Mouse (Mus musculus) Patski (cell line): ENCODE data around the gene Susd3. TPM values are rescaled to one million over a fixed set of nuclear protein-coding genes. Genes with fewer than 3 reads are reported as not detected.

Experiments used
- ATAC-seq: fragments of 100-300 bp; one replicate; pipeline ENCODE4 v1.8.0; 2021
- CTCF ChIA-PET: fragments of 350-600 bp; sonication (Branson Sonifier 250); formaldehyde crosslinking; loops from one replicate; lab custom pipeline; 2022; ENCODE audit warnings: inconsistent platforms; lab: Charles Lee
- POLR2A ChIA-PET: fragments of 350-600 bp; sonication (Branson Sonifier 250); formaldehyde crosslinking; loops from one replicate; lab custom pipeline; 2022; ENCODE audit warnings: antibody characterized with exemption, inconsistent platforms; lab: Charles Lee
- DNase-seq: peaks from one replicate; pipeline ENCODE4 v3.0.0-alpha.2; 2011; ENCODE audit warnings: low read depth, low spot score
- H3K27me3 ChIP-seq: fragments of 371-371 bp; one replicate; pipeline ENCODE4 v1.5.1; 2021
- CTCF ChIP-seq: fragments of 100-300 bp; IDR thresholded peaks from one replicate; pipeline ENCODE4 v1.5.1; 2021
- in situ Hi-C: fragments of 300-500 bp; cut with MboI; formaldehyde crosslinking; loops from 3 replicates; pipeline ENCODE4 v1.11.1; 2018; ENCODE audit warnings: low pct_unique_long_range_greater_than_20kb, mixed read lengths
- polyA plus RNA-seq: library from polyadenylated mRNA; unstranded; gene quantifications from one replicate; pipeline ENCODE4 v1.2.3, GENCODE M21; 2021

Gene Susd3
- not detected for polyA plus RNA-seq

DNA sequence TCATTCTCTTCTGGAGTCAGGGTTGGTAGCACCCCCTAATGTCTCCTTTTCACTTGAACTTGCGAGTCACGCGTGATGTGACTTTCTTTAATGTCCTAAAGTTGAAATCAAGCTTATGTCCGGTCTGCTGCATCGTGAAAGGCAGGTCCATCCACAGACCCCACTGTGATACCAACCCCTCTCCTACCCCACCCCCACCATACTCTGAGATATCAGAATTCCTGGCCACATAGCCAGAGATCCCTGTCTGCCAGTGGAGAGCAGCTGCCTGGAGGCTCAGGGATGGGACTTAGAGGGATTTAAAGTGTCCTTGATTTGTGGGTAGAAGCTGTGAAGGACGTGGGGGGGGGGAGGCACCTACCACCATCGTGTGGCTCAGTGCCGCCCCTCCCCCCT is at the start of gene Susd3:
Gene Susd3 (minus strand): TSS at position 240 of the 396 bp plus-strand sequence.
- ChIA-PET POLR2A (interaction anchor here (0.5 to 0.6 kb wide), 2 partner anchors 10 to 29 kb away, joined by 3 to 4 read pairs; no protein-coding TSS in a partner anchor), CTCF (interaction anchor here (1.4 kb wide), 1 partner anchor 9 kb away, joined by 3 read pairs; no protein-coding TSS in a partner anchor)
- no peak for TF ChIP-seq CTCF
- H3K27me3 ChIP-seq, result no peaks in the 10 kb centered on the region
- ATAC-seq (no peak), DNase-seq (no peak)
- in situ Hi-C loops, result no loop called here

DNA sequence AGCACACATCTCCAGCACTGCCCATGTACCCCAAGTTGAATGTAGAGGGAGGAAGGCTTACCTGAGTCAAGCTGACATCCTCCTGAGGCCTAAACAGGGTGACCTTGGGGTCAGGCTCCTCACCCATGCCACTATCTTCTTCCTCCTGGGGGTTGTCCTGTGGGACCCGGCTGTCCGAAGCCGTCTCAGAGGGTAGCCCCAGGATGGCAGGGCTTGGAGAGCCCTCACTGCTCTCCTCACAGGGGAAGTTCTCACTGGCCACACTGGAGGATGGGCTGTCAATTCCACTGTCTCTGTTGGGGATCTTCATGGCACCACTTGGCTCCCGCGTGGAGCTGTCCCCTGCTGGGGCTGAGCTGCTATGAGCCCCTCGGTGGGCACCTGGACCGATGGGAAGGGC is 47.8 kb upstream of the Susd3 start:
- DNase-seq, result no peak
- POLR2A ChIA-PET, result no interaction called here
- H3K27me3 ChIP-seq, result no peaks in the 10 kb centered on the region
- in situ Hi-C loops, result no loop called here
- no peak for TF ChIP-seq CTCF
- CTCF ChIA-PET, result interaction anchor here (4.7 kb wide), 1 partner anchor 25 kb away, joined by 30 read pairs; the partner anchor contains the start of gene Fgd3
- no peak for ATAC-seq

DNA sequence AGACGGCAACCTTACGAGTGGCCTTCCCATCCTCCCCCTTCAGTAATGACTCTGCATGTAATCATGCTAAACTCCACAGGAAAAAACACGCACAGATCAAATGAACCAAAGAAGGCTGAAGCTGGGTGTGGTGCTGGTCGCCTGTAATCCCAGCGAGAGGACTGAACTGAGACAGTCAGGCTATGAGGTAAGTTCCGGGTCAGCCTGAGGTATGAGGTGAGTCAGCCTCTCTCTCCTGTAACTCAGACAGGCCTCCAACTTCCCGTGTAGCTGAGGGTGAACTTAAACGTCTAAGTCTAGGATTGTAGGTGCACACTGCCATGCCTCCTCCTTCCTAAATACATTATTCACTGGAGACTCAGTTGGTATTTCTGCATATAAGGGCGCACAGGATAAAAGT is 45.6 kb upstream of the Susd3 start:
- DNase-seq, result no peak
- in situ Hi-C loops, result no loop called here
- H3K27me3 ChIP-seq, result no peaks in the 10 kb centered on the region
- ChIA-PET POLR2A (interaction anchor here (0.8 to 1.3 kb wide), 2 partner anchors 24 to 29 kb away, joined by 3 read pairs; no protein-coding TSS in a partner anchor), CTCF (no interaction called here)
- no peak for TF ChIP-seq CTCF
- ATAC-seq, result no peak

DNA sequence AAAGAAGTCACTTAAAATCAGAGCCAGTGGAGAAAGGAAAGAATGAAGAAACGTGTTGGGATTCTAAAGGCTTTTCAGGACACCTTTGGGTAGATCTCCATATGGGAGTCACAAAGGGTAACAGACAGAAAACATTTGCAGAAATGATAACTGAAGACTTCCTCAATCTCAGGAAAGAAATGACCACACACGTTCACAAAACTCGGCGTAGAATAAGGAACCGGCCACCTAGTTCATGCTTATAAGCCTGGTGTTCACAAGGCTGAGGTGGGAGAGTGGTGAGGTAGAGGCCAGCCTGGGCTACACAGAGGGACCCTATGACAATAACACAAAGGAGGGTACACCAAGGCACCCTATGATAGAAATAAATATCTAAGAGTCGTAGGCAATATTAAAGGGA is 43.4 kb upstream of the Susd3 start:
- CTCF ChIA-PET, result interaction anchor here (1.0 to 1.7 kb wide), 2 partner anchors 26 to 28 kb away, joined by 3 to 8 read pairs; partner anchors contain the start of gene Fgd3
- ATAC-seq (no peak), DNase-seq (no peak)
- in situ Hi-C loops, result no loop called here
- POLR2A ChIA-PET, result no interaction called here
- no peak for TF ChIP-seq CTCF
- H3K27me3 ChIP-seq, result no peaks in the 10 kb centered on the region

DNA sequence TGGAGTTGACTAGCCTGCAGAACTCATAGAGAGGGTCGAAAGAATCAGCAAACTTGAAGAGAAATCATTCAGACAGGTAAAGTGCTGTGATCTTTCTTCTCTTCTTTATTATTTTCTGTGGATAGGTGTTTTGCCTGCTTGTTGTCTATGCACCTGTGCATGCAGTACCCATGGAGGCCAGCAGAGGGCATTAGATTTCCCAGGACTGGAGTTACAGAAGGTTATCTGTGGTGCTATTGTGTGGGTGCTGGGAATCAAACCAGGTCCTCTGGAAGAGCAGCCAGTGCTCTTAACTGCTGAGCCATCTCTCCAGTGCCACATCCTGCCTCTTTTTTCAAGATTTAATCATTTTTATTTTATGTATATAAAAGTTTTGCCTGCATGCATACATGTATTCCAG is 42.9 kb upstream of the Susd3 start:
- H3K27me3 ChIP-seq, result no peaks in the 10 kb centered on the region
- ATAC-seq (no peak), DNase-seq (no peak)
- POLR2A ChIA-PET, result no interaction called here
- in situ Hi-C loops, result no loop called here
- peak; percentile 82 for TF ChIP-seq CTCF
- CTCF ChIA-PET, result interaction anchor here (1.7 kb wide), 1 partner anchor 26 kb away, joined by 8 read pairs; no protein-coding TSS in a partner anchor

DNA sequence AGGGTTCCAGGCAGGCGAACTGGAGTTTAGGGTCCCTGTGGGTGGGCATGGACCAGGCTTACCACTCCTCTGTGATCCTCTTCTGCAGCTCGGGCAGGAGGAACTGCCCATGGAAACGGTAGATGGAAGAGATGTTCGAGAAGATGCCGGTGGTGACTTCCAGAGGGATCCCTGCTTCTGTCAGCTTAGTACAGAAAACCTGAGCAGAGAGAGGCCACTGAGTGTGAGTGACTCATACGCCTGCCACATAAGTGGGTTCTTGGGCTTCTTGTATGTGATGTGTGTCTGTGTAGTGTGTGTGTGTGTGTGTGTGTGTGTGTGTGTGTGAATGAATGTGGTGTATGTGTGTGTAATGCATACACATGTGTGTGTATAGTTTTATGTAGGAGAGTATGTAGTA is 38.7 kb upstream of the Susd3 start:
- CTCF ChIA-PET, result no interaction called here
- no peak for TF ChIP-seq CTCF
- no peaks in the 10 kb centered on the region for H3K27me3 ChIP-seq
- no peak for ATAC-seq
- no peak for DNase-seq
- in situ Hi-C loops, result no loop called here
- POLR2A ChIA-PET, result interaction anchor here (0.6 kb wide), 1 partner anchor 37 kb away, joined by 3 read pairs; no protein-coding TSS in a partner anchor

DNA sequence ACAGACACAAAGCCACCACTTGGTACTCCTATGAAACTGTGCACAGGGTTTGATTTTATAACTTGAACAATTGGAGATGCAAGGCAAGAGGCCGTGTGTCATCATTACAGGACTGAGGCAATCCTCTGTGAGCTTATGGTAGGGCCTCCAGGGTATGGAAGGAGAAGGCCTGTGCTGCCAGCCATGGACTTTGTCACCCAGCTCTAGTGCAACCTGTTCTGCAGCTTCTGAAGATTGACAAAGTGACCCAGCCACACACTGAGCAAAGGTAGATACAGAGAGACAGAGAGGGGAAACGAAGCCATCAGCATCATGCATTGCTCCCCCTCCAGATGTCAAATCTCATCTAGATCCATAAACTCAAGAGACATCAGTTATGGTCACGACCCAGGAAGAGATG is 38.2 kb upstream of the Susd3 start:
- no peaks in the 10 kb centered on the region for H3K27me3 ChIP-seq
- ATAC-seq (no peak), DNase-seq (no peak)
- CTCF ChIA-PET, result no interaction called here
- TF ChIP-seq CTCF, result no peak
- POLR2A ChIA-PET, result interaction anchor here (0.6 kb wide), 1 partner anchor 37 kb away, joined by 3 read pairs; no protein-coding TSS in a partner anchor
- in situ Hi-C loops, result no loop called here

DNA sequence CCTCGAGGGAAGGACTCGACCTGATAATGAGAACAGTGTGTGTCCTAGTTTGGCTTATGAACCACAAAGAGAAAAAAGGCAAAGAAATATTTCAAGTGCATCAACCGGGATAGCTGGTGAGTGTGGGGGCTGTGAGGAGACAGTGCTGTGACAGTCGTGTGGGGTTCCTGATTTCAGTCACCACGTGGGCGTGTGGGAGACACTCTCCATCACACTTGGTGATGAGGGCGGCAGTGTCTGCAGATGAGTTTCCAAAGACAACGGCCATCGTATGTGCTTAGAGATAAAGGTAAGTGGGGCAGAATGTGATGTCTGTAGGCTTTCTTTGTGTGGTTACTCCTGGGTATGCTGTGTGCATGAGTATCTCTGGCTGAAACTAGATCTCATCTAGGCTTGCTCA is 35.2 kb upstream of the Susd3 start:
- no peaks in the 10 kb centered on the region for H3K27me3 ChIP-seq
- ChIA-PET POLR2A (interaction anchor here (0.6 to 0.7 kb wide), 2 partner anchors 20 to 1873 kb away, joined by 3 to 5 read pairs; no protein-coding TSS in a partner anchor), CTCF (no interaction called here)
- in situ Hi-C loops, result no loop called here
- ATAC-seq, result no peak
- TF ChIP-seq CTCF, result no peak
- no peak for DNase-seq

DNA sequence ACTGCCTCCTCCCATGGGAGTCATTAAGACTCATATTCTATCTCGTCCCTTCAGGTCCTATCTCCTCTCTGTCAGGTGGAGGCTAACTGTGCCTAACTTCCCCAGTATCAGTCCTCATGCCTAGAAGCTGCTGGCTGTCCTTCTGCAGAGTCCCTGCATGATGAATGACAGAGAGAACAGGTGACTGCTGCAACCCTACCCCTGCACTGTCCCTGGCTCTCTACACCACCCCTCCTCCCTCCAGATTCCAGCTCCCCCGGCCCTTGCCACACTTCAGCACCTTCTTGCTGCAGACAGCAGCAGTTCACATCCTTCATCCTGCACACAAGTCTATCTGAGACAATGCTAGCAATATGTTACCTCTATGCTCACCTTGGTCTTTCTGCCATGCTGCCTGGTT is 33.7 kb upstream of the Susd3 start:
- no peak for TF ChIP-seq CTCF
- ChIA-PET POLR2A (no interaction called here), CTCF (no interaction called here)
- H3K27me3 ChIP-seq, result no peaks in the 10 kb centered on the region
- DNase-seq (no peak), ATAC-seq (no peak)
- in situ Hi-C loops, result no loop called here

DNA sequence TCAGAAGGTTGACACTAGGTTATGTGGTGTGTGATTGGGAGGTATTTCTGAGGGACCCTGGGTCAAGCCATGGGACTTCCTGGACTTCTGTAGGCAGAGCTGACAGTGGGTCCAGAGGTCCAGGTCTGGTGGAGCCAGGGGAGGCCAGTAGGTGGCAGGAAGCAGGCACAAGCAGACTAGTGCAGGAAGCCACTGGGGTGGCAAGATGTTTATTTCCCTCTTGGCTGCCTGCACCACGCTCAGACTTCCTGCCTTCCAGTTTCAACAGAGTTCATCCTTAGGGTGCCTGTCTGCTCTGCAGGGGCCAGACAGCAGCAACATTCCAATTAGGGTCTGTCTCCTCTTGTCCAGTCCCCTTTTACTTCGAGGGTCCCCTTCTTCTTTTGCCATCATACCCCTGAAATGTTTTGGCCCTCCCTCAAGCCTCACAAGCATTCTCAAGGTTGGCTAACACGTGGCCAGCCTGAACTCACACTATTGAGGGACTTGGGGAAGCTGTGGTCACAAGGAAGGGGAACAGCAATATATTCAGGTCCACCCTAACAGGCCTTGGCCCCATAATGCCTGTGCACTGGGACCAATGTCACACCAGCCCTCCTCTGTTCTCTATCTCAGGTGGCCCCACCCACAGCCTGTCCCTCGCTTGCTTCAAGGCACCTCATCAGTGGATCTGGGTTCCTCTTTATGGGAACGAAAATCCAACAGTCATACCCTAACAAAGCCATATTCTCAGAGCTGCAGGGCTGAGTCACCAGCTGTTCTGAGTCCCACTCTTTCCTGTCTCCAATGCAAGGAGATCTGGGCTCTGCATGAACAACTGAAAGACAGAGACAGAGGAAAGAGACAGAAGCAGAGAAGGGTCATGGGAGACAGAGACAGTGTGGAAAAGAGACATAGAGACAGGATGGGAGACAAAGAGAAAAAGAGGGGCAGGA is 23.6 kb upstream of the Susd3 start:
- in situ Hi-C loops, result no loop called here

DNA sequence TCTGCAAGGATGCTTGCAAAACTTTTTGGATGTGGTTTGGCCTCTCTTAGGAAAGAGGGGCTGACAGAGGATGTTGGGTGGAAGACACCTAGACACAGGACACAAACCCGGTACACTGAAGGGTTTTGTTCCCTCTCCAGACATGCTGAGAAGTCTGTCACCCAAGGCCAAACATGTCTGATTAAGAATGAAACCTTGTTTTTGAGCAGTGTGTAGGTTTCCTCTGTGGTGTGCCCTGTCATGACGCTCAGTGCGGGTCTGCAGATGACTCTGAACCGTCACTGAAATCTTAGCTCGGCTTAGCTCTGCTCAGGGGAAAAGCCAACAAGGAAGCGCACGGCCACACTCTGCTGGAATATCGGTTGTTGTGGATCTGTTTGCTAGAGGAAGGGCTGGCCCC is 22.0 kb upstream of the Susd3 start:
- ATAC-seq (no peak), DNase-seq (no peak)
- no peak for TF ChIP-seq CTCF
- ChIA-PET POLR2A (no interaction called here), CTCF (interaction anchor here (1.0 to 1.7 kb wide), 2 partner anchors 11 to 68 kb away, joined by 3 read pairs; no protein-coding TSS in a partner anchor)
- H3K27me3 ChIP-seq, result no peaks in the 10 kb centered on the region
- in situ Hi-C loops, result no loop called here

More for the DNA sequence above, 23.6 kb upstream of the Susd3 start:
- ChIA-PET POLR2A (interaction anchor here (1.0 kb wide), 1 partner anchor 58 kb away, joined by 3 read pairs; no protein-coding TSS in a partner anchor), CTCF (no interaction called here)
- H3K27me3 ChIP-seq, result no peaks in the 10 kb centered on the region
- no peak for TF ChIP-seq CTCF
- DNase-seq (no peak), ATAC-seq (no peak)
